Mouse (Mus musculus) lung, postnatal 0 days (tissue): Measurements from ENCODE around the gene R3hdm4. TPM values are rescaled to one million over a fixed set of nuclear protein-coding genes. Genes with fewer than 3 reads are reported as not detected.

Experiments
- ATAC-seq: fragments of 200-750 bp; cut with Nextera tagmentation; 2 replicates; pipeline ENCODE4 v1.8.0; 2017; ENCODE audit warnings: moderate library complexity
- DNase-seq: peaks from one replicate; pipeline ENCODE4 v3.0.0-alpha.2; 2016; ENCODE audit warnings: low spot score
- H3K27ac ChIP-seq: fragments of 300-500 bp; sonication (generic); 2 replicates; pipeline ENCODE4 v1.5.1; 2014; ENCODE audit warnings: antibody characterized with exemption, mild to moderate bottlenecking, low read length, mixed read lengths
- H3K27me3 ChIP-seq: fragments of 300-500 bp; sonication (generic); replicated peaks from 2 replicates; pipeline ENCODE4 v1.6.1; 2014; ENCODE audit warnings: low read length, mixed read lengths; ENCODE audit not compliant: insufficient read depth
- H3K36me3 ChIP-seq: fragments of 300-500 bp; sonication (generic); 2 replicates; pipeline ENCODE4 v1.6.1; 2014; ENCODE audit warnings: low read length, mixed read lengths; ENCODE audit not compliant: insufficient read depth
- H3K4me1 ChIP-seq: fragments of 300-500 bp; sonication (generic); 2 replicates; pipeline ENCODE4 v1.6.1; 2014; ENCODE audit warnings: antibody characterized with exemption, low read depth, low read length, mixed read lengths; ENCODE audit not compliant: insufficient read depth
- H3K4me2 ChIP-seq: fragments of 300-500 bp; sonication (generic); replicated peaks from 2 replicates; pipeline ENCODE4 v1.6.1; 2014; ENCODE audit warnings: low read depth, mild to moderate bottlenecking, low read length, moderate library complexity, mixed read lengths
- H3K4me3 ChIP-seq: fragments of 300-500 bp; sonication (generic); 2 replicates; pipeline ENCODE4 v1.5.1; 2014; ENCODE audit warnings: low read depth, low read length
- H3K9ac ChIP-seq: fragments of 300-500 bp; sonication (generic); replicated peaks from 2 replicates; pipeline ENCODE4 v1.6.1; 2014; ENCODE audit warnings: low read depth, mild to moderate bottlenecking
- H3K9me3 ChIP-seq: fragments of 300-500 bp; sonication (generic); 2 replicates; pipeline ENCODE4 v1.6.1; 2016; ENCODE audit warnings: low read length, mixed read lengths
- CTCF ChIP-seq: IDR thresholded peaks from 2 replicates; pipeline ENCODE4 v1.5.1; 2016; ENCODE audit warnings: antibody characterized with exemption, mild to moderate bottlenecking
- EP300 ChIP-seq: IDR thresholded peaks from 2 replicates; pipeline ENCODE4 v1.6.1; 2016; ENCODE audit warnings: antibody characterized with exemption, mild to moderate bottlenecking, control low read depth
- WGBS: fragments of 180-500 bp; shearing (Covaris S2); extraction: QIAGEN DNeasy Blood & Tissue Kit; methylation state at CpG from one replicate; pipeline ENCODE4 v1.1.7; 2014; 5-methylcytosine and 5-hydroxymethylcytosine counted together
- polyA plus RNA-seq: library from polyadenylated mRNA; unstranded; fragments of >200 nt; fragmentation: Nextera tagmentation; extraction: Ambion mirVana; gene quantifications from 2 replicates; pipeline ENCODE4 v1.2.1, GENCODE M21; 2015

The R3hdm4 gene
- polyA plus RNA-seq, 1 experiment from 2014 or later, result 129 TPM

- ATAC-seq, result no peak
- Histone ChIP-seq H3K9me3 (no peaks in the 10 kb centered on the region), H3K36me3 (no peaks in the 10 kb centered on the region), H3K27me3 (no peaks in the 10 kb centered on the region), H3K4me3 (no peak overlapping the region), H3K27ac (no peak overlapping the region), H3K4me2 (peak overlapping the region; percentile 99; the same call in 1 of the 2 replicates), H3K4me1 (0 out of 2 replicates have a peak, but pooled peaks cover 3% of the 10 kb centered on the region), H3K9ac (no peak overlapping the region)
- no peak for DNase-seq
- no peak for TF ChIP-seq EP300
- TF ChIP-seq CTCF, result no peak
- 11% methylated on average over 6 of the region's 6 CpGs for WGBS
These were observed 47.7 kb downstream of the R3hdm4 start for GRCm38 (mm10) chr10:79873313-79873712.

GRCm38 (mm10) chr10:79872862-79873261 lies 48.1 kb downstream of the R3hdm4 start:
- Histone ChIP-seq H3K27me3 (no peaks in the 10 kb centered on the region), H3K9ac (no peak overlapping the region), H3K4me2 (no peak overlapping the region), H3K9me3 (no peaks in the 10 kb centered on the region), H3K27ac (no peak overlapping the region), H3K36me3 (no peaks in the 10 kb centered on the region), H3K4me1 (0 out of 2 replicates have a peak, but pooled peaks cover 3% of the 10 kb centered on the region), H3K4me3 (no peak overlapping the region)
- no peak for TF ChIP-seq EP300
- no peak for TF ChIP-seq CTCF
- WGBS, result 37% methylated on average over 3 of the region's 3 CpGs
- ATAC-seq (no peak), DNase-seq (no peak)

GRCm38 (mm10) chr10:79871845-79872244 lies 49.2 kb downstream of the R3hdm4 start:
- Histone ChIP-seq H3K4me2 (no peak overlapping the region), H3K9ac (no peak overlapping the region), H3K4me1 (0 out of 2 replicates have a peak, but pooled peaks cover 3% of the 10 kb centered on the region), H3K9me3 (no peaks in the 10 kb centered on the region), H3K36me3 (no peaks in the 10 kb centered on the region), H3K4me3 (no peak overlapping the region), H3K27me3 (no peaks in the 10 kb centered on the region), H3K27ac (no peak overlapping the region)
- DNase-seq, result no peak
- ATAC-seq, result no peak
- WGBS, result 86% methylated on average over 8 of the region's 8 CpGs
- TF ChIP-seq CTCF (no peak), EP300 (no peak)

GRCm38 (mm10) chr10:79866601-79867000 lies 54.4 kb downstream of the R3hdm4 start:
- DNase-seq (no peak), ATAC-seq (no peak)
- no peaks in the 10 kb centered on the region for H3K4me1 ChIP-seq
- no peaks in the 10 kb centered on the region for H3K9me3 ChIP-seq
- H3K4me2 ChIP-seq, result no peak overlapping the region
- H3K27me3 ChIP-seq, result no peaks in the 10 kb centered on the region
- 73% methylated on average over 11 of the region's 11 CpGs for WGBS
- no peak for TF ChIP-seq EP300
- no peak for TF ChIP-seq CTCF
- peaks cover 19% of the 10 kb centered on the region for H3K36me3 ChIP-seq
- H3K4me3 ChIP-seq, result no peak overlapping the region
- no peak overlapping the region for H3K27ac ChIP-seq
- H3K9ac ChIP-seq, result no peak overlapping the region

- Histone ChIP-seq H3K9ac (no peak overlapping the region), H3K4me2 (no peak overlapping the region), H3K4me3 (no peak overlapping the region), H3K36me3 (peaks cover 26% of the 10 kb centered on the region), H3K9me3 (no peaks in the 10 kb centered on the region), H3K27me3 (no peaks in the 10 kb centered on the region), H3K27ac (no peak overlapping the region), H3K4me1 (no peaks in the 10 kb centered on the region)
- TF ChIP-seq CTCF, result peak; percentile 68
- TF ChIP-seq EP300, result no peak
- ATAC-seq (peak; percentile 16; the same call in 1 of the 2 replicates), DNase-seq (no peak)
- WGBS, result 65% methylated on average over 19 of the region's 19 CpGs
These were observed 55.2 kb downstream of the R3hdm4 start for GRCm38 (mm10) chr10:79865801-79866295.

- WGBS, result 33% methylated on average over 11 of the region's 12 CpGs
- Histone ChIP-seq H3K27ac (no peak overlapping the region), H3K9ac (no peak overlapping the region), H3K4me2 (no peak overlapping the region), H3K4me3 (no peak overlapping the region), H3K9me3 (no peaks in the 10 kb centered on the region), H3K36me3 (peaks cover 32% of the 10 kb centered on the region), H3K27me3 (no peaks in the 10 kb centered on the region), H3K4me1 (no peaks in the 10 kb centered on the region)
- TF ChIP-seq CTCF (no peak), EP300 (no peak)
- DNase-seq, result no peak
- ATAC-seq, result peak; percentile 11; the same call in 1 of the 2 replicates
These were observed 55.8 kb downstream of the R3hdm4 start for GRCm38 (mm10) chr10:79865189-79865601.
